Mouse (Mus musculus): ENCODE measurements around the gene BC028528. TPM values are rescaled to one million over a fixed set of nuclear protein-coding genes. Genes with fewer than 3 reads are reported as not detected.

Gene BC028528
- total RNA-seq, 1 experiment = 6.4 TPM

- Histone ChIP-seq H3K4me3 (ENCODE audit: insufficient read depth in 1 of 2, low read depth in 1 of 2, low read length in 2 of 2, poor library complexity in 1 of 2, severe bottlenecking in 1 of 2) (peak overlapping the region; percentile 83 to 99), H3K27ac (ENCODE audit: insufficient read depth, low read depth, low read length, poor library complexity, severe bottlenecking) (no peak overlapping the region), H3K9me3 (ENCODE audit: control insufficient read depth, insufficient read depth, low read depth, low read length) (no peaks in the 10 kb centered on the region), H3K4me1 (ENCODE audit: control insufficient read depth in 2 of 2, insufficient read depth in 2 of 2, low read length in 2 of 2, poor library complexity in 1 of 2) (peaks cover 1 to 5% of the 10 kb centered on the region in 2 experiments; a peak in 2 of 4 replicates), H3K9ac (ENCODE audit: insufficient read depth, low read depth, low read length, poor library complexity, severe bottlenecking) (peak overlapping the region; percentile 97), H3K36me3 (ENCODE audit: control insufficient read depth, insufficient read depth, low read length, poor library complexity, severe bottlenecking) (peaks cover 11% of the 10 kb centered on the region)
- TF ChIP-seq ZNF384 (IDR thresholded peaks at IDR 0.05; ENCODE audit: low read depth, low read length) (no peak), ZC3H11A (IDR thresholded peaks at IDR 0.05; ENCODE audit: borderline replicate concordance, low read depth, low read length) (no peak), HCFC1 (IDR thresholded peaks at IDR 0.05; ENCODE audit: borderline replicate concordance, insufficient read depth, low read length) (no peak), CHD2 (IDR thresholded peaks at IDR 0.05; ENCODE audit: low read depth, low read length) (no peak), MAFK (IDR thresholded peaks at IDR 0.05; ENCODE audit: insufficient read depth, low read depth, low read length) (no peak)
- DNase-seq (ENCODE audit: low read depth, low spot score) = no peak
- in situ Hi-C loops (cut with MboI; ENCODE audit: low sequenced_read_pairs in 2 of 2, unreplicated experiment in 2 of 2) = no loop called here
Measured at GRCm38 (mm10) chr3:95930471-95930789, 38.6 kb upstream of the BC028528 start.

GRCm38 (mm10) chr3:95929581-95930470 lies 38.0 kb upstream of the BC028528 start:
- H3K27ac ChIP-seq (ENCODE audit: insufficient read depth, low read depth, low read length, poor library complexity, severe bottlenecking) = peak overlapping the region; percentile 80
- in situ Hi-C loops (cut with MboI; ENCODE audit: low sequenced_read_pairs in 2 of 2, unreplicated experiment in 2 of 2) = no loop called here
- H3K9me3 ChIP-seq (ENCODE audit: control insufficient read depth, insufficient read depth, low read depth, low read length) = no peaks in the 10 kb centered on the region
- H3K9ac ChIP-seq (ENCODE audit: insufficient read depth, low read depth, low read length, poor library complexity, severe bottlenecking) = peak overlapping the region; percentile 97
- H3K4me1 ChIP-seq (ENCODE audit: control insufficient read depth in 2 of 2, insufficient read depth in 2 of 2, low read length in 2 of 2, poor library complexity in 1 of 2) = peaks cover 1 to 5% of the 10 kb centered on the region in 2 experiments; a peak in 2 of 4 replicates
- peaks cover 10% of the 10 kb centered on the region for H3K36me3 ChIP-seq (ENCODE audit: control insufficient read depth, insufficient read depth, low read length, poor library complexity, severe bottlenecking)
- TF ChIP-seq ZC3H11A (IDR thresholded peaks at IDR 0.05; ENCODE audit: borderline replicate concordance, low read depth, low read length) = no peak
- no peak for TF ChIP-seq MAFK (IDR thresholded peaks at IDR 0.05; ENCODE audit: insufficient read depth, low read depth, low read length)
- TF ChIP-seq ZNF384 (IDR thresholded peaks at IDR 0.05; ENCODE audit: low read depth, low read length) = no peak
- 0 out of 2 replicates have a peak, but pooled peaks have one; percentile 3 for TF ChIP-seq HCFC1 (IDR thresholded peaks at IDR 0.05; ENCODE audit: borderline replicate concordance, insufficient read depth, low read length)
- no peak for TF ChIP-seq CHD2 (IDR thresholded peaks at IDR 0.05; ENCODE audit: low read depth, low read length)
- H3K4me3 ChIP-seq (ENCODE audit: insufficient read depth in 1 of 2, low read depth in 1 of 2, low read length in 2 of 2, poor library complexity in 1 of 2, severe bottlenecking in 1 of 2) = peak overlapping the region; percentile 83 to 99
- no peak for DNase-seq (ENCODE audit: low read depth, low spot score)

GRCm38 (mm10) chr3:95928658-95929503 lies 37.1 kb upstream of the BC028528 start, which contains the start of gene Anp32e:
Gene Anp32e (plus strand): TSS chr3:95929246.
- Histone ChIP-seq H3K9me3 (ENCODE audit: control insufficient read depth, insufficient read depth, low read depth, low read length) (no peaks in the 10 kb centered on the region), H3K27ac (ENCODE audit: insufficient read depth, low read depth, low read length, poor library complexity, severe bottlenecking) (peak within 1 kb of the TSS; percentile 84), H3K36me3 (ENCODE audit: control insufficient read depth, insufficient read depth, low read length, poor library complexity, severe bottlenecking) (peaks cover 6% of the 10 kb centered on the region; the same call in 1 of the 2 replicates), H3K9ac (ENCODE audit: insufficient read depth, low read depth, low read length, poor library complexity, severe bottlenecking) (peak within 1 kb of the TSS; percentile 97), H3K4me1 (ENCODE audit: control insufficient read depth in 2 of 2, insufficient read depth in 2 of 2, low read length in 2 of 2, poor library complexity in 1 of 2) (peaks cover 1 to 5% of the 10 kb centered on the region in 2 experiments; a peak in 2 of 4 replicates), H3K4me3 (ENCODE audit: insufficient read depth in 1 of 2, low read depth in 1 of 2, low read length in 2 of 2, poor library complexity in 1 of 2, severe bottlenecking in 1 of 2) (peak within 1 kb of the TSS; percentile 83 to 99)
- in situ Hi-C loops (cut with MboI; ENCODE audit: low sequenced_read_pairs in 2 of 2, unreplicated experiment in 2 of 2) = no loop called here
- peak; percentile 95 for DNase-seq (ENCODE audit: low read depth, low spot score)
- TF ChIP-seq CHD2 (IDR thresholded peaks at IDR 0.05; ENCODE audit: low read depth, low read length) (peak; percentile 96), HCFC1 (IDR thresholded peaks at IDR 0.05; ENCODE audit: borderline replicate concordance, insufficient read depth, low read length) (0 out of 2 replicates have a peak, but pooled peaks have one; percentile 5), ZC3H11A (IDR thresholded peaks at IDR 0.05; ENCODE audit: borderline replicate concordance, low read depth, low read length) (no peak), ZNF384 (IDR thresholded peaks at IDR 0.05; ENCODE audit: low read depth, low read length) (no peak), MAFK (IDR thresholded peaks at IDR 0.05; ENCODE audit: insufficient read depth, low read depth, low read length) (no peak)

- Histone ChIP-seq H3K4me1 (ENCODE audit: control insufficient read depth in 2 of 2, insufficient read depth in 2 of 2, low read length in 2 of 2, poor library complexity in 1 of 2) (peaks cover 1 to 2% of the 10 kb centered on the region in 2 experiments; a peak in 2 of 4 replicates), H3K9me3 (ENCODE audit: control insufficient read depth, insufficient read depth, low read depth, low read length) (no peaks in the 10 kb centered on the region), H3K4me3 (ENCODE audit: insufficient read depth in 1 of 2, low read depth in 1 of 2, low read length in 2 of 2, poor library complexity in 1 of 2, severe bottlenecking in 1 of 2) (peak overlapping the region; percentile 73 to 99), H3K36me3 (ENCODE audit: control insufficient read depth, insufficient read depth, low read length, poor library complexity, severe bottlenecking) (peaks cover under 1% of the 10 kb centered on the region; the same call in 1 of the 2 replicates), H3K9ac (ENCODE audit: insufficient read depth, low read depth, low read length, poor library complexity, severe bottlenecking) (peak overlapping the region; percentile 87), H3K27ac (ENCODE audit: insufficient read depth, low read depth, low read length, poor library complexity, severe bottlenecking) (no peak overlapping the region; the same call in 1 of the 2 replicates)
- in situ Hi-C loops (cut with MboI; ENCODE audit: low sequenced_read_pairs in 2 of 2, unreplicated experiment in 2 of 2) = no loop called here
- DNase-seq (ENCODE audit: low read depth, low spot score) = no peak
- TF ChIP-seq ZNF384 (IDR thresholded peaks at IDR 0.05; ENCODE audit: low read depth, low read length) (no peak), ZC3H11A (IDR thresholded peaks at IDR 0.05; ENCODE audit: borderline replicate concordance, low read depth, low read length) (no peak)
Measured at GRCm38 (mm10) chr3:95928261-95928657, 36.5 kb upstream of the BC028528 start.

Measured in ES-E14 (cell line).